Comparison of ENCODE assay signal across 8 mouse cellular contexts in the genomic region with DNA sequence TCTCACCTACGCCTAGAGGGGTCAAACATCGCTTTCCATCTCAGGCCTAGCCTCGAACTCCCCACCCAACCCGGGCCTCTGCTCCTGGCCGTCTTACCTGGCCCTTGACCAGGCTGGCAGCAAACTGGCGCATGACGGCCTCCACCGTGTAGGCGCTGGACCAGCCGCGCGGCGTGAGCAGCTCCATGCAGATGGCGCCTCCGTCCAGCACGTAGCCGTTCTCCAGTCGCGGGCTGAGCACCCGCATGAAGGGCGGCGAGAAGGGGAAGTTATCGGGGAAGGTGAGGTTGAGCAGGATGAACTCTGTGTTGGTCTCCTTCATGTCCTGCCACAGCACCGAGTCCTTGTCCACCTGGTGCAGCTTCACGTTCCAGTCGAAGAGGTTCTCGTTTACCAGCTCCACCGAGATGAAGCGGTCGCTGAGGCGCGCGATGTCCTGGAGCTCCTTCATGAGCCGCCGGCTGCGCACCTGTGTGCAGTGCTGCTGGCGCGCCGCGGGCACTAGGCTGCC. TPM values are rescaled to one million over a fixed set of nuclear protein-coding genes. Genes with fewer than 3 reads are reported as not detected.
DNase-seq lines count a peak whose midpoint lies in the region; ATAC-seq and TF ChIP-seq lines count a peak whose summit lies in the region.

No protein-coding gene starts in this region.

- in situ Hi-C loops in Patski (cut with MboI; ENCODE audit: low pct_unique_long_range_greater_than_20kb) = no loop called here

- no peaks in the 10 kb centered on the region for H3K9me3 ChIP-seq in midbrain, embryonic 14.5 days (ENCODE audit: control insufficient read depth, low read length)

- peak overlapping the region; percentile 89 for H3K4me2 ChIP-seq in midbrain, embryonic 14.5 days (ENCODE audit: low read length)

- H3K4me3 ChIP-seq in midbrain, embryonic 14.5 days (replicated peaks; ENCODE audit: low read depth, low read length) = peak overlapping the region; percentile 84

- intact Hi-C loops in gastrocnemius, postnatal 14 days (cut with DNase I; ENCODE audit: low total_unique reads) = no loop called here

- H3K27ac ChIP-seq in midbrain, embryonic 14.5 days (replicated peaks; ENCODE audit: low read depth, low read length) = peak overlapping the region; percentile 96

- CTCF ChIA-PET in Patski (lab: Charles Lee) = no interaction called here

- TF ChIP-seq CTCF in Patski (IDR thresholded peaks at IDR 0.05) = no peak

- H3K27me3 ChIP-seq in Patski = peaks cover 23% of the 10 kb centered on the region
- no peaks in the 10 kb centered on the region for H3K27me3 ChIP-seq in midbrain, embryonic 14.5 days (ENCODE audit: control insufficient read depth, insufficient read depth, low read length)

- POLR2A ChIA-PET in Patski (lab: Charles Lee) = no interaction called here

- under 1% methylated on average over 40 of the region's 40 CpGs for WGBS in midbrain, embryonic 14.5 days

- DNase-seq in gastrocnemius, postnatal 10 days = peak; percentile 16
- DNase-seq in gastrocnemius, postnatal 14 days = no peak
- DNase-seq in Patski (ENCODE audit: low read depth, low spot score) = no peak
- peak; percentile 50 for DNase-seq in embryo, embryonic 9.5 days (ENCODE audit: extremely low spot score)
- peak; percentile 50 to 53 for DNase-seq in left cerebral cortex, adult 8-10 months (ENCODE audit: low spot score in 2 of 2)
- peak; percentile 75 for DNase-seq in midbrain, embryonic 14.5 days
- DNase-seq in yolk sac, embryonic 10.5 days (ENCODE audit: low spot score) = peak; percentile 21

- peak overlapping the region; percentile 95 for H3K9ac ChIP-seq in midbrain, embryonic 14.5 days (replicated peaks; ENCODE audit: low read length)

- H3K4me1 ChIP-seq in midbrain, embryonic 14.5 days (ENCODE audit: control insufficient read depth, insufficient read depth, low read length) = peaks cover 27% of the 10 kb centered on the region

- ATAC-seq in Patski = peak; percentile 5
- ATAC-seq in hematopoietic stem cell, adult 5-6 weeks (replicated peaks in 1 of 2; ENCODE audit: insufficient read depth in 1 of 2, low FRiP score in 2 of 2, low TSS enrichment in 1 of 2, low read depth in 1 of 2, poor library complexity in 2 of 2, severe bottlenecking in 2 of 2) = peak; percentile 19; a peak in 1 of 4 replicates
- no peak for ATAC-seq in midbrain, embryonic 14.5 days (ENCODE audit: low FRiP score, low TSS enrichment)

- H3K36me3 ChIP-seq in midbrain, embryonic 14.5 days (ENCODE audit: control insufficient read depth, insufficient read depth, low read length) = peaks cover 2% of the 10 kb centered on the region; the same call in 1 of the 2 replicates

RNA-seq across cellular contexts. Expression of a gene that starts 1.2 kb away (rescaled TPM):
- total RNA-seq in gastrocnemius, postnatal 10 days (2021) = 1 to 10 TPM in 1 of 2 experiments, under 1 TPM in 1; 0.70 to 1.0 TPM
- total RNA-seq in gastrocnemius, postnatal 14 days (2021) = under 1 TPM; 0.33 to 0.45 TPM
- 4.4 TPM for polyA plus RNA-seq in Patski (2021)
- not detected in 2 replicates for total RNA-seq in hematopoietic stem cell, adult 5-6 weeks (2017)
- 100 to 1,000 TPM; 163 to 170 (median 167) TPM for total RNA-seq in left cerebral cortex, adult 8-10 months (2022)
- 34.4 and 43.7 TPM in 2 replicates for polyA plus RNA-seq in midbrain, embryonic 14.5 days (2014; fragmentation: Nextera tagmentation; extraction: Ambion mirVana)

Comparison
In these comparisons a context has a peak if more than half of its experiments do, and no peak if none do; other contexts are left out.
1. DNase-seq: peak in gastrocnemius, postnatal 10 days (single experiment), embryo, embryonic 9.5 days (single experiment), left cerebral cortex, adult 8-10 months (2 of 2), midbrain, embryonic 14.5 days (single experiment) and yolk sac, embryonic 10.5 days (single experiment); none in gastrocnemius, postnatal 14 days (single experiment) and Patski (single experiment).
2. RNA of a gene that starts 1.2 kb away (total RNA-seq): 163 to 170 TPM in left cerebral cortex, adult 8-10 months; 0.70 to 1.0 TPM in gastrocnemius, postnatal 10 days, 0.33 to 0.45 TPM in gastrocnemius, postnatal 14 days and not detected in hematopoietic stem cell, adult 5-6 weeks; every median in the first group is over 10 times any median in the second.